Comparison of ENCODE assay signal across 15 mouse cellular contexts in the genomic region with DNA sequence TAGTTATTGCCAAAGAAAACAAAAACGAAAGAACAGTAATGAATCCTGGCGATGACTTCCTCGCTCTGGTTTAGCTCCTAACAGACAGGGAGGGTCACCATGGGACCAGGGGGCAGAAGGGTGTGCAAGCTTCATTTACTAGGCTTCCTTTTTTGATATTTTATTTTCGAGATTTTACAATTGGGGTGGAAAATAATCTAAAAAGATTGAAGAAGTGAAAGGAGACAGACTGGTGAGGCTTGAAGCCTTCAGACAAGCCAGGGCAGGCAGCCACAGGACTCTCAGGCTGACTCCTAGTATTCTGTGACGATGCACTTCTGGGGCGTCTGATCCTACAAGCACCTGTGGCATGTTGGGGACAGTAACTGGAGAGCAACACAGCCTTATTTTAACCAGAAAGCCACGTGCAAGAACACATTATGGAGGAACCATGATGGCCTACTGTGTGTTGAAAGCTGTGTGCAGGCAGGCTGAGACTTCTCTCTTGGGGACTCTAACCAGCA.
DNase-seq lines count a peak whose midpoint lies in the region; ATAC-seq and TF ChIP-seq lines count a peak whose summit lies in the region.
"Had no signal": no experiment of that assay in that cellular context is flagged by ENCODE, and none has a peak within 500 bp of the region (broad histone marks: within the 10 kb centered on the region; RNA-seq: fewer than 3 reads in every experiment).

No protein-coding gene starts in this region.

- H3K27ac ChIP-seq in heart, embryonic 14.5 days (replicated peaks in 1 of 2; ENCODE audit: control insufficient read depth in 1 of 2, insufficient read depth in 1 of 2, low read depth in 2 of 2, low read length in 2 of 2), result peak overlapping the region; percentile 47 to 57; a peak in 3 of 4 replicates
- H3K27ac ChIP-seq in layer of hippocampus, adult 2 months, result peak overlapping the region; percentile 84
- H3K27ac ChIP-seq in embryonic facial prominence, embryonic 13.5 days, result peak overlapping the region; percentile 85
- peak overlapping the region; percentile 70 for H3K27ac ChIP-seq in small intestine, adult 2 months (ENCODE audit: insufficient read depth, low read depth, low read length)
- no peak overlapping the region for H3K27ac ChIP-seq in midbrain, embryonic 10.5 days (replicated peaks)
- H3K27ac ChIP-seq: hindbrain, postnatal 0 days; liver, embryonic 12.5 days had no signal

- H3K4me3 ChIP-seq in heart, embryonic 14.5 days (ENCODE audit: control insufficient read depth in 1 of 2, insufficient read depth in 1 of 2, low read depth in 1 of 2, low read length in 2 of 2), result no peak overlapping the region
- H3K4me3 ChIP-seq in layer of hippocampus, adult 2 months, result no peak overlapping the region
- no peak overlapping the region for H3K4me3 ChIP-seq in embryonic facial prominence, embryonic 13.5 days
- no peak overlapping the region for H3K4me3 ChIP-seq in small intestine, adult 2 months (ENCODE audit: low read depth, low read length)
- H3K4me3 ChIP-seq in midbrain, embryonic 10.5 days, result no peak overlapping the region
- H3K4me3 ChIP-seq: liver, embryonic 12.5 days had no signal

- H3K27me3 ChIP-seq in heart, embryonic 14.5 days (ENCODE audit: control insufficient read depth, insufficient read depth, low read length), result no peaks in the 10 kb centered on the region
- H3K27me3 ChIP-seq in embryonic facial prominence, embryonic 13.5 days, result no peaks in the 10 kb centered on the region
- H3K27me3 ChIP-seq in small intestine, adult 2 months (ENCODE audit: control insufficient read depth, insufficient read depth, low read length), result no peaks in the 10 kb centered on the region
- H3K27me3 ChIP-seq in midbrain, embryonic 10.5 days (ENCODE audit: low read depth, poor library complexity, severe bottlenecking), result no peaks in the 10 kb centered on the region
- H3K27me3 ChIP-seq: liver, embryonic 12.5 days had no signal

- no peak for ATAC-seq in heart, embryonic 14.5 days (ENCODE audit: insufficient number of reproducible peaks, insufficient read depth, low FRiP score, low read depth)
- ATAC-seq in embryonic facial prominence, embryonic 13.5 days (ENCODE audit: insufficient number of reproducible peaks, insufficient read depth, low FRiP score, low TSS enrichment, low read depth), result no peak
- ATAC-seq: CD4-positive, CD25-positive, alpha-beta regulatory T cell, adult 4 months; forebrain, embryonic 14.5 days; hindbrain, postnatal 0 days; liver, embryonic 12.5 days had no signal

- H3K9me3 ChIP-seq in heart, embryonic 14.5 days (ENCODE audit: control insufficient read depth, low read length), result no peaks in the 10 kb centered on the region
- no peaks in the 10 kb centered on the region for H3K9me3 ChIP-seq in embryonic facial prominence, embryonic 13.5 days
- no peaks in the 10 kb centered on the region for H3K9me3 ChIP-seq in midbrain, embryonic 10.5 days (replicated peaks)
- H3K9me3 ChIP-seq: liver, embryonic 12.5 days had no signal

- no peak overlapping the region for H3K9ac ChIP-seq in heart, embryonic 14.5 days (ENCODE audit: low read length)
- H3K9ac ChIP-seq in embryonic facial prominence, embryonic 13.5 days, result no peak overlapping the region
- H3K9ac ChIP-seq: liver, embryonic 12.5 days had no signal

- peaks cover 74% of the 10 kb centered on the region for H3K36me3 ChIP-seq in heart, embryonic 14.5 days (ENCODE audit: control insufficient read depth, insufficient read depth, low read length)
- H3K36me3 ChIP-seq in embryonic facial prominence, embryonic 13.5 days, result peaks cover 57% of the 10 kb centered on the region
- H3K36me3 ChIP-seq in small intestine, adult 2 months (ENCODE audit: control insufficient read depth, insufficient read depth, low read length), result peaks cover 24% of the 10 kb centered on the region
- H3K36me3 ChIP-seq in midbrain, embryonic 10.5 days, result peaks cover 61% of the 10 kb centered on the region

- DNase-seq in heart, postnatal 14 days, result no peak
- no peak for DNase-seq in layer of hippocampus, adult 2 months (ENCODE audit: low spot score in 2 of 2)
- DNase-seq in layer of hippocampus, adult 11-12 months (ENCODE audit: low spot score), result no peak
- no peak for DNase-seq in midbrain, embryonic 10.5 days (ENCODE audit: low spot score)
- DNase-seq: cerebellum, adult 8-10 months; gastrocnemius, postnatal 10 days; midbrain, embryonic 14.5 days; thymus, postnatal 14 days had no signal

- no peak for TF ChIP-seq CTCF in layer of hippocampus, adult 2 months (conservative IDR thresholded peaks at IDR 0.05)
- TF ChIP-seq CTCF in small intestine, adult 2 months (IDR thresholded peaks at IDR 0.05; ENCODE audit: extremely low read depth, insufficient read length, insufficient replicate concordance, low read depth, low read length), result no peak

- intact Hi-C loops in heart, postnatal 14 days (cut with DNase I), result loop anchor here (5.0 kb wide), 1 partner anchor 35 kb away; no protein-coding TSS in a partner anchor

- no peak overlapping the region for H3K4me2 ChIP-seq in heart, embryonic 14.5 days (ENCODE audit: low read length)
- no peak overlapping the region for H3K4me2 ChIP-seq in embryonic facial prominence, embryonic 13.5 days
- H3K4me2 ChIP-seq: liver, embryonic 12.5 days had no signal

- peaks cover 5 to 9% of the 10 kb centered on the region in 2 experiments for H3K4me1 ChIP-seq in heart, embryonic 14.5 days (ENCODE audit: control insufficient read depth in 2 of 2, insufficient read depth in 2 of 2, low read length in 2 of 2)
- peaks cover 77% of the 10 kb centered on the region for H3K4me1 ChIP-seq in embryonic facial prominence, embryonic 13.5 days
- H3K4me1 ChIP-seq in small intestine, adult 2 months (ENCODE audit: control insufficient read depth, insufficient read depth, insufficient read length, low read length), result peaks cover 2% of the 10 kb centered on the region
- H3K4me1 ChIP-seq in midbrain, embryonic 10.5 days, result peaks cover 16% of the 10 kb centered on the region

- no peak for TF ChIP-seq POLR2A in small intestine, adult 2 months (IDR thresholded peaks at IDR 0.05; ENCODE audit: low read depth, low read length)

- 65% methylated on average over 7 of the region's 7 CpGs for WGBS in heart, embryonic 14.5 days
- 66% methylated on average over 7 of the region's 7 CpGs for WGBS in embryonic facial prominence, embryonic 13.5 days
- WGBS in small intestine, adult 2 months, result 75% methylated on average over 7 of the region's 7 CpGs
- 93% methylated on average over 7 of the region's 7 CpGs for whole genome bisulfite sequencing in midbrain, embryonic 10.5 days
